Mouse (Mus musculus): Measurements from ENCODE around the gene Scmh1. TPM values are rescaled to one million over a fixed set of nuclear protein-coding genes. Genes with fewer than 3 reads are reported as not detected.

Gene Scmh1
- polyA plus RNA-seq (2016; fragmentation: Nextera tagmentation; extraction: Ambion mirVana), result 58.3 and 86.8 TPM in 2 replicates

DNA sequence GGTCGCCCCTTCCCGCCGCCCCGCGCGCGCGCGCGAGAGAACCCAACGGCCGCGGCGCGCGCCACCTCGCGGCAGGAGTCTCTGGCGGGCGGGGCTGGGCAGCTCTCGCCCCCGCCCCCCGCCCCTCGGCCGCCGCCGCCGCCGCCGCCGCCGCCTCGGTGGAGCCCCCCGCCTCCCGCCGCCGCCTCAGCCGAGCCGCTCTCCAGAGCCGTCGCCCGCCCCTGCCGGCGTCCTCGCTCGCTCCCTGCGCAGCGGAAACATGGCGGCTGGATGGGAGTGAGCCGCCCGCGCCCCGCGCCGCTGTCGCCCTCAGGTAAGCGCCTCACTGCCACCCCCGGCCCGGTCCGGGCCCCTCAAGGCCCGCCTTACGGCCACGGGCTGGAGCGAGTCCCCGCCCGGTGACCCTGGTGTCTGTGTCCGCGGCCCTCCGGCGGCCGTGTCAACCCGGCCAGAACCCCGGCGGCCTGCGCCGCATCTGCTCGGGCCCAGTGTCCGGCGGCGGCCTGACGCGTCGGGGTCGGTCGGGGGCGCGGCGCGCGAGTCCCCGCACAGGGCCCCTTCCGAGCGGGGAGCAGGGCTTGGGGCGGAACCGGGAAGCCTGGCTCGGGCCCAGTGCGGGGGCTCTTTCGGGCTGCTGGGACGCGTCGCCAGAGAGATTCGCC is at the start of gene Scmh1:
Gene Scmh1 (plus strand): TSS at position 138 of the 662 bp plus-strand sequence.
- peak within 1 kb of the TSS; percentile 100 for H3K27ac ChIP-seq
- peak within 1 kb of the TSS; percentile 99 for H3K4me3 ChIP-seq
- WGBS, result under 1% methylated on average over 95 of the region's 102 CpGs
- H3K36me3 ChIP-seq, result no peaks in the 10 kb centered on the region
- no peaks in the 10 kb centered on the region for H3K9me3 ChIP-seq
- H3K4me1 ChIP-seq, result peaks cover 18% of the 10 kb centered on the region
- peak; percentile 85 for DNase-seq (ENCODE audit: low spot score)
- no peaks in the 10 kb centered on the region for H3K27me3 ChIP-seq (ENCODE audit: insufficient read depth, poor library complexity, severe bottlenecking)

DNA sequence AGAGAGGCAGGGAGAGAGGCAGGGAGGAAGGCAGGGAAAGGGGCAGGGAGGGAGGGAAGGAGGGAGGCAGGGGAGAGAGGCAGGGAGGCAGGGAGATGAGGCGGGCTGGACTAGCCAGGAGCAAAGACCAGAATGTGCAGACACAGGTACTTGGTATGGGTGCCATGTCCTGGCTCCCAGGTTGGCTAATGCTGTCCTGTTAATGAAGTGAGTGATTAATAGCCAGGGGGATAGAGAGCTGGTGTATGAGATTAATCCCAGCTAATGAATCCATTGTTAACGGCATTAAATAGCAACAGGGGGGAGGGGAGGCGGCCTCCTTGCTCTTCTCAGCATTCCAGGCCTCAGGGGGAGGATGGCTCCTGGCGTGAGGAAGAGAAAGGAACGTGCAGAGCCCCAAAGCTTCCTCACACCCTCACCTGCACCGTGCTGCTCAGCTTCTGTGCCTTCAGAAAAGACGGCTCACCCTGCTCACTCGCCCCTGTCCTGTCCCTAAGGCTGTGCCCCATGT is 45.0 kb upstream of the Scmh1 start:
- H3K9me3 ChIP-seq, result no peaks in the 10 kb centered on the region
- DNase-seq (ENCODE audit: low spot score), result peak; percentile 74
- no peak overlapping the region for H3K27ac ChIP-seq
- H3K4me3 ChIP-seq, result no peak overlapping the region
- H3K4me1 ChIP-seq, result peaks cover 5% of the 10 kb centered on the region
- 2% methylated on average over 8 of the region's 8 CpGs for WGBS
- no peaks in the 10 kb centered on the region for H3K36me3 ChIP-seq
- H3K27me3 ChIP-seq (ENCODE audit: insufficient read depth, poor library complexity, severe bottlenecking), result peaks cover 62% of the 10 kb centered on the region

DNA sequence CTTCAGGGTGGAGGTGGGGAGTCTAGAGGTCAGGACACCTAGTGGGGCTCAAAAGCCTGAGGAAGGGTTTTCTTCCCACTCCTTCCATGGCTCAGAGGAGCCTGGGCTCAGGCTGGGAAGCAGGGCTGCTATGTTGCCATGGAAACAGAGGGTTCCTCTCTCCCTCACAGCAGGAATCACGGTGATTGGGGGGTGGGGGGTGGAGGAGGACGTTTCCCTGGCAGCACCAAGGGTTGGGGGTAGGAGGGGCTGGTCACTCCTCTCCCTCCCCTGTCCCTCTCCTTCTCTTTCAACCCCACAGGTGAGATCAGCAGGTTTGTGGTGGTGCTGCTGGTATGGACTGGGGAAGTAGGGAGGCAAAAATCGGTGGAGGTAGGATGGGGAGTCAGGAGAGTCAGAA is 40.4 kb upstream of the Scmh1 start:
- no peak for DNase-seq (ENCODE audit: low spot score)
- no peak overlapping the region for H3K27ac ChIP-seq
- peaks cover 18% of the 10 kb centered on the region for H3K4me1 ChIP-seq
- H3K36me3 ChIP-seq, result no peaks in the 10 kb centered on the region
- no peak overlapping the region for H3K4me3 ChIP-seq
- 0% methylated on average over 3 of the region's 3 CpGs for WGBS
- H3K27me3 ChIP-seq (ENCODE audit: insufficient read depth, poor library complexity, severe bottlenecking), result peaks cover 79% of the 10 kb centered on the region
- no peaks in the 10 kb centered on the region for H3K9me3 ChIP-seq

DNA sequence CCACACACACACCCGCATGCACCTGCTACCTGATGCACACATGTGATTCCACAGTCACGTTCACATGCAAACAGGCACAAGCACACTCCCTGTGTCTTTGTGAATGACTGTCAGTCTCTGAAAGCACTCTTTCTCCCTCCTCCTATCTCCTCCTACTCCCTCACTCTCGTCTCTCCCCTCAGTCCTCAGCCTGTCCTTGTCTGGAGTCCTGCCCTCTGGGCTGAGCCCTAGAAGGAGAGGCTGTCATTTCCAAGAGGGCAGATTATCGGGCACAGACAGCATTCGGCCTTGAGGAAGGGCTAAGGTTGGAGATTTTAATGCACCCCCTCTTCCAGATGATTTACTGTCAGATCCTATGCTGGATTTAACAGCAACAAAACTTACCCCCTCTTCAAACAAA is 39.6 kb upstream of the Scmh1 start:
- Histone ChIP-seq H3K9me3 (no peaks in the 10 kb centered on the region), H3K36me3 (no peaks in the 10 kb centered on the region), H3K27me3 (ENCODE audit: insufficient read depth, poor library complexity, severe bottlenecking) (peaks cover 79% of the 10 kb centered on the region), H3K4me3 (no peak overlapping the region), H3K4me1 (peaks cover 19% of the 10 kb centered on the region), H3K27ac (no peak overlapping the region)
- DNase-seq (ENCODE audit: low spot score), result no peak
- 29% methylated on average over 5 of the region's 5 CpGs for WGBS

DNA sequence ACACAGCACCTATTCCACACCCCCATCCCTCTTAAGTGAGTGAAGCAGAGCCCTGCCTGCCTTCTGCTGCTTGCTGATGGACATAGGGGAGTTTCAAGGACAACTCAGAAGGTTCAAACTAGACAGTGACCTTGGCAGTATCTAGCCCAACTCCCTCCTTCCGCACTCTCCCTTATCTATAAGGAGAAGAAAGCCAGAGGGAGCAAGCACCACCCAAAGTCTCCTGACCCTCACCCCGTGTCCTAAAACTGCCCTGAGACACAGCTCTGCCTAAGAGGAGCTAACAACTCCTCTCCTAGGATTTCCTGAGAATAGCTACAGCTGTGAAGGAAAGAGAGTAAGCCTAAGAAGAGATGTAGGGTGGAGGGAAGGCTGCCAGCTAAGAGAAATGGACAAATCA is 37.0 kb upstream of the Scmh1 start:
- no peaks in the 10 kb centered on the region for H3K9me3 ChIP-seq
- 51% methylated on average over 2 of the region's 2 CpGs for WGBS
- DNase-seq (ENCODE audit: low spot score), result no peak
- no peaks in the 10 kb centered on the region for H3K36me3 ChIP-seq
- H3K27me3 ChIP-seq (ENCODE audit: insufficient read depth, poor library complexity, severe bottlenecking), result peaks cover 83% of the 10 kb centered on the region
- no peak overlapping the region for H3K4me3 ChIP-seq
- no peak overlapping the region for H3K27ac ChIP-seq
- H3K4me1 ChIP-seq, result peaks cover 19% of the 10 kb centered on the region

DNA sequence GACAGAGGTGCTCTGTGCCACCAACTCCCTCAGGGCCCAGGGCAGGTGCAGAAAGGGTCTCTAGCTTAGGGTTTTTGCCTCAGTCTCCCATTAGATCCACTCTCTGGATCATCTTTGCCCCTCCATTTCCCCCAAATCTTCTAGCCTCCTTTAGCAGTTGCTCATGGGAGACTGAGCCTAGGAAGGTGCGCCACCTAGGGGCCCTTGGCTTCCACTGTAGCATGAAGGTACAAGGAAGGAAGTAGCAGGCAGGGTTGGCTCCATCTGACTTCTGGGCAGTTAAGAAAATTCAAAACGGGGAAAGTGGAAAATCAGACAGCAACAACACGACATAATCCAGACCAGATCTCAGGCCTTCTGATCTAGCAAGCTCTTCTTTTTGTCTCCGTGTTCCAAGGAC is 36.4 kb upstream of the Scmh1 start:
- Histone ChIP-seq H3K27ac (no peak overlapping the region), H3K9me3 (no peaks in the 10 kb centered on the region), H3K4me1 (peaks cover 19% of the 10 kb centered on the region), H3K27me3 (ENCODE audit: insufficient read depth, poor library complexity, severe bottlenecking) (peaks cover 86% of the 10 kb centered on the region), H3K4me3 (no peak overlapping the region), H3K36me3 (no peaks in the 10 kb centered on the region)
- DNase-seq (ENCODE audit: low spot score), result no peak
- WGBS, result 9% methylated on average over 4 of the region's 4 CpGs

DNA sequence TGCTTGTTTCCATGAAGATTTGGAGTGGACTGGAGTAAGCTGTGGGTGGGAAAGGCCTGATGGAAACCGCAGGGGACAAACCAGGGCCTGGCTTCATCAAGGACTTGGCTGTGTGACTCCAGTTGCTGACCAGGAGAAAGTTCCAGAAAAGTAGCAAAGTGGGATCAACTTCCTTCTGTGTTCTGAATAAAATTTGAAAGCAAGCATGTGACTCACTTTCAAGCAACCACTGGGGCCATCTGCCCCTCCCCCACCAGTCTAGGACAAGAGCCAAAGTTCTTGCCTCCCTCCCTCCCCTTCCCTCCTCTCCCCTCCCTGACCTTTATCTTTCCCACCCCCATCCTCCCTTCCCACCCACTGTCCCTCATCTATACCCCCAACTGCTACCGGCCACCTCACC is 35.9 kb upstream of the Scmh1 start:
- no peak overlapping the region for H3K4me3 ChIP-seq
- 28% methylated on average over 2 of the region's 2 CpGs for WGBS
- peaks cover 88% of the 10 kb centered on the region for H3K27me3 ChIP-seq (ENCODE audit: insufficient read depth, poor library complexity, severe bottlenecking)
- no peak overlapping the region for H3K27ac ChIP-seq
- H3K4me1 ChIP-seq, result peaks cover 22% of the 10 kb centered on the region
- no peaks in the 10 kb centered on the region for H3K36me3 ChIP-seq
- no peaks in the 10 kb centered on the region for H3K9me3 ChIP-seq
- no peak for DNase-seq (ENCODE audit: low spot score)

DNA sequence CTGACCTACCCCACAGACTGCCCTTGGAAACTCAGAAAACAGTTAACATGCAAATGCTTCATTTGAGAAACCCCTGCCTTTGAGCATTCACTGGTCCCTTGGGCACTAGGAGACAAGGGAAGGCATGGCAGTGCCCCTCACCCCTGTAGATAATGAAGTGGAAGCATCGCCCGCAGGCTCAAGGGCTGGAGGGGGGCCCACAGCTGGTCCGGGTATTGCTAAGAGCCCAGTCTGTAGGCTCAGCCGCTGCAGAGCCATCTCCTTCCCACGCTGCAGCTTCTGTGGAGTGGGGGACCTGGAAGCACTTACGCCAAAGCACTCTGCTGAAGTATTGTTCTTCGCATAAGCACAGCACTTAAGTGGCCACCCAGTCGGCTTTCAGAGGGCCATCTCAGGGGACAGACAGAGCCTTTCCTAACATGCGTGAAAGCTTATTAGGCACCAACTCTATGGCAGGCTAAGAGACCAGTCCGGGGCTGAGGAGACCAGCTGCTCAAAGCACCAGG is 35.2 kb upstream of the Scmh1 start:
- H3K27ac ChIP-seq, result no peak overlapping the region
- H3K4me3 ChIP-seq, result peak overlapping the region; percentile 10
- H3K27me3 ChIP-seq (ENCODE audit: insufficient read depth, poor library complexity, severe bottlenecking), result peaks cover 83% of the 10 kb centered on the region
- DNase-seq (ENCODE audit: low spot score), result no peak
- WGBS, result 26% methylated on average over 10 of the region's 10 CpGs
- H3K4me1 ChIP-seq, result peaks cover 24% of the 10 kb centered on the region
- no peaks in the 10 kb centered on the region for H3K36me3 ChIP-seq
- no peaks in the 10 kb centered on the region for H3K9me3 ChIP-seq

DNA sequence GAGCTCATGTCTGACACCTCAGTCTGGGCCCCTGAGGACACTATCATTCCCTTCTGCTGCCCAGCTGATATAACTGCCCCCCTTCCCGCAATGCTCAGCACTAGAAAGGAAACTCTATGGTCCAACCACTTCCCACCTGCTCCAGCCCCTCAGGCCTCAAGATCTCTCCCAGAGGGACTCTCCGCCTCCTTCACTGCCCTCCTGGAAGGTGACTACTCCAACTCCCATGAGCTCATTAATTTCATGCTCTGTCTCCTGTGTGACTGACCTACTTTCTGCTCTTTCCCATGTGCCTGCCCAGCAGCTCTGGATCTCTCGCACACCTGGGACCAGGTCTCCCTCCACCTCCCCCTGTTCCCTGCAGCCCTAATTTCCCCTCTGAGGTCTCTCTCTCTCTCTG is 32.2 kb upstream of the Scmh1 start:
- WGBS, result 63% methylated on average over 3 of the region's 3 CpGs
- Histone ChIP-seq H3K36me3 (no peaks in the 10 kb centered on the region), H3K27ac (no peak overlapping the region), H3K4me3 (no peak overlapping the region), H3K4me1 (peaks cover 20% of the 10 kb centered on the region), H3K27me3 (ENCODE audit: insufficient read depth, poor library complexity, severe bottlenecking) (peaks cover 77% of the 10 kb centered on the region), H3K9me3 (no peaks in the 10 kb centered on the region)
- no peak for DNase-seq (ENCODE audit: low spot score)

DNA sequence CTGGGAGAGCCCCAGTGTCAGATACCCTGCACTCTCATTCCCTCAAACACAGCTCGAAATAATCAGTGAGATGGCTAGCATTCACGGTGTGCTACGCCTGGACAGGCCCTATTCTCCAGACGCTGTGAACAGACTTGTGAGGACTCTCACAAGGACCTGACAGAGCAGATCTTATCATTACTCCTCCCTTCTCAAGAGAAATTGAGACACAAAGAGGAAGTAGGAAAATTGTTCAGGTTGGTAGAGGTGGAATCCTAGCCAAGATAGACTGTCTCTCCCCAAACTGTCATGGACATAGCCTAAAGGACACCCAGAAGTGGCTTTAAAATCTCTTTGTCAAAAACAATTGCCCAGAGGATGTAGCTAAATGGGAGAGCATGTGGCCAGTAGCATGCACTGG is 31.3 kb upstream of the Scmh1 start:
- WGBS, result 21% methylated on average over 4 of the region's 4 CpGs
- H3K27me3 ChIP-seq (ENCODE audit: insufficient read depth, poor library complexity, severe bottlenecking), result peaks cover 69% of the 10 kb centered on the region
- H3K4me3 ChIP-seq, result no peak overlapping the region

DNA sequence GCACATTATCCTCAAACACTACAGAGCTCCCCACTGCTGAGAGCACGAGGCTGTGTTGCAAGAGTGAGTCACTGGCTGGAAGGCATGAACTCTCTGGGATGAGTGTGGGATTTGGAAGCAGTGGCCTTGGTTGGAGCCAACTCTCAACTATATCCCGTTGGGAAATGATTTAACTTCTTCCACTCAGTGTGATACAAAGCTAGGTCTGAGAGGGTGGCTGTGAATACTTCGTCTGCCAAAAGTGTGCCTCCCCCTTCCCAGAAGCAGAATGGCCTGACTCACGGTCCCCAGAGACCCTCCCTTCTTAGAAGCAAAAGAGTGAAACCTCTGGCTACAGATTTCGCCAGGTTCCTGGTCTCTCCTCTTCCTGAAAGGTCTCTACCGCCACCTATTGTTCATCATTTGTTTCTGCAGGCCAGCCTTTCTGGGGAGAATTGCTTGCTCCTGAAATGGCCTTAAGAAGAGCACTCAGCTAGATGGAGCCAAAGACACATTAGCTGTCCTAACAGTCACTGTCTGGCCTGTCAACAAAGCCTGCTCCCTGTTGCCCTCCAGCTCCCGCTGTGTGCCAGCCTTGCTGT is 24.2 kb upstream of the Scmh1 start:
- Histone ChIP-seq H3K4me1 (peaks cover 3% of the 10 kb centered on the region; the same call in 1 of the 2 replicates), H3K4me3 (0 out of 2 replicates have a peak overlapping the region, but pooled peaks have one; percentile 17), H3K9me3 (no peaks in the 10 kb centered on the region), H3K36me3 (no peaks in the 10 kb centered on the region), H3K27ac (no peak overlapping the region), H3K27me3 (ENCODE audit: insufficient read depth, poor library complexity, severe bottlenecking) (peaks cover 16% of the 10 kb centered on the region; the same call in 1 of the 2 replicates)
- whole genome bisulfite sequencing, result 9% methylated on average over 7 of the region's 7 CpGs
- no peak for DNase-seq (ENCODE audit: low spot score)

More for the DNA sequence above, 31.3 kb upstream of the Scmh1 start:
- Histone ChIP-seq H3K4me1 (peaks cover 16% of the 10 kb centered on the region), H3K36me3 (no peaks in the 10 kb centered on the region), H3K9me3 (no peaks in the 10 kb centered on the region), H3K27ac (no peak overlapping the region)
- DNase-seq (ENCODE audit: low spot score), result no peak

DNA sequence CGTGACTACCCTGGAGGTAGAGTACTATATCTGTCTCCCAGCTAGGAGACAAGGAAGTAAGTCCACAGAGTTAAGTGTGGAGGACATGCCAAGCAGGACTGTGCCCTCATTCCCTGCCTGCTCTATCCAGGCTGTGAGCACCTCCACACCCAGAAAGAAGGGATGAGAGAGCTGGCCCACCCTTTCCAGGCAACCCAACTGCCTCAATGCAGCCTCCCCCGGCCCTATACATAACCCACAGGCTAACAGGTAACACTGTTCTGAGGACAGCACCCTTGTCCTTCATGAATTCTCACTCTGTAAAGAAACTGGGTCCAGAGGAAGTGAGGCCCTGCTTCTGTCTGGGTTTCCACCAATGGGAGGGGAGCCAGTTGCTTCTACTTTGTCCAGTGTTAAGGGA is 19.6 kb upstream of the Scmh1 start:
- 74% methylated on average over 2 of the region's 2 CpGs for WGBS
- H3K4me3 ChIP-seq, result no peak overlapping the region
- 0 out of 2 replicates have a peak, but pooled peaks cover 5% of the 10 kb centered on the region for H3K27me3 ChIP-seq (ENCODE audit: insufficient read depth, poor library complexity, severe bottlenecking)
- peaks cover 16% of the 10 kb centered on the region for H3K4me1 ChIP-seq
- H3K27ac ChIP-seq, result no peak overlapping the region
- DNase-seq (ENCODE audit: low spot score), result peak; percentile 71
- H3K9me3 ChIP-seq, result no peaks in the 10 kb centered on the region
- no peaks in the 10 kb centered on the region for H3K36me3 ChIP-seq

DNA sequence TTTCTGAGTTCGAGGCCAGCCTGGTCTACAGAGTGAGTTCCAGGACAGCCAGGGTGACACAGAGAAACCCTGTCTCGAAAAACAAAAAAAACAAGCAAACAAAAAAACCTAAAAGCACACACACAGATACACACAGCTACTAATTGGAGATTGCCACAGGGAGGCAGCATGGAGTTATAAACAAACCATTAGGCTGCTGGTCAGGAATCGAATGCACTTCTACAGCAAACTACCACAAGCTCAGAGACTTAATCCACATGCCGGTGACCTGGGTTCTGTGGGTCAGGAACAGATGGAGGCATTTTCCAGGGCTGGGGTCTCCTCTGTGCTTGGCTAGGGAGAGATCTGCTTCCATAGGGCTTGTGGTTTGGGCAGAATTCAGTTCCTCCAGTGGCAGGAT is 17.6 kb upstream of the Scmh1 start:
- Histone ChIP-seq H3K27ac (no peak overlapping the region), H3K4me3 (no peak overlapping the region), H3K9me3 (no peaks in the 10 kb centered on the region), H3K27me3 (ENCODE audit: insufficient read depth, poor library complexity, severe bottlenecking) (0 out of 2 replicates have a peak, but pooled peaks cover 5% of the 10 kb centered on the region), H3K4me1 (peaks cover 24% of the 10 kb centered on the region), H3K36me3 (no peaks in the 10 kb centered on the region)
- DNase-seq (ENCODE audit: low spot score), result peak; percentile 74
- 35% methylated on average over 4 of the region's 4 CpGs for WGBS

All from heart, embryonic 10.5 days (tissue).